Mouse (Mus musculus) limb, embryonic 10.5 days (tissue): ENCODE data around the gene 1700088E04Rik. TPM values are rescaled to one million over a fixed set of nuclear protein-coding genes. Genes with fewer than 3 reads are reported as not detected.

Experiments
- DNase-seq: peaks from one replicate; pipeline ENCODE4 v3.0.0-alpha.2; 2017; ENCODE audit warnings: low spot score
- H3K27ac ChIP-seq: fragments of 300-500 bp; sonication (generic); 2 replicates; pipeline ENCODE4 v1.5.1; 2016; ENCODE audit warnings: mild to moderate bottlenecking
- H3K27me3 ChIP-seq: fragments of 300-500 bp; sonication (generic); 2 replicates; pipeline ENCODE4 v1.6.1; 2016; ENCODE audit warnings: low read depth, mild to moderate bottlenecking; ENCODE audit not compliant: poor library complexity, severe bottlenecking
- H3K36me3 ChIP-seq: fragments of 300-500 bp; sonication (generic); 2 replicates; pipeline ENCODE4 v1.6.1; 2016; ENCODE audit warnings: mild to moderate bottlenecking, moderate library complexity
- H3K4me1 ChIP-seq: fragments of 300-500 bp; sonication (generic); 2 replicates; pipeline ENCODE4 v1.6.1; 2016
- H3K4me3 ChIP-seq: fragments of 300-500 bp; sonication (generic); 2 replicates; pipeline ENCODE4 v1.5.1; 2016; ENCODE audit warnings: mild to moderate bottlenecking, moderate library complexity
- H3K9me3 ChIP-seq: fragments of 300-500 bp; sonication (generic); replicated peaks from 2 replicates; pipeline ENCODE4 v1.6.1; 2016; ENCODE audit warnings: mild to moderate bottlenecking
- WGBS: fragments of 180-500 bp; shearing (Covaris S2); methylation state at CpG from one replicate; pipeline ENCODE4 v1.1.7; 2016; 5-methylcytosine and 5-hydroxymethylcytosine counted together
- polyA plus RNA-seq: library from polyadenylated mRNA; unstranded; fragments of >200 nt; fragmentation: Nextera tagmentation; extraction: Ambion mirVana; gene quantifications from 2 replicates; pipeline ENCODE4 v1.2.1, GENCODE M21; 2016

Gene 1700088E04Rik
- polyA plus RNA-seq, 1 experiment from 2014 or later: 5.7 TPM

- no peaks in the 10 kb centered on the region for H3K9me3 ChIP-seq
- WGBS: 82% methylated on average over 7 of the region's 7 CpGs
- no peak overlapping the region for H3K27ac ChIP-seq
- H3K4me1 ChIP-seq: peaks cover 11% of the 10 kb centered on the region; the same call in 1 of the 2 replicates
- H3K27me3 ChIP-seq: no peaks in the 10 kb centered on the region
- DNase-seq: no peak
- H3K36me3 ChIP-seq: peaks cover 82% of the 10 kb centered on the region
- no peak overlapping the region for H3K4me3 ChIP-seq
Observed at GRCm38 (mm10) chr15:79093083-79093839, 47.8 kb downstream of the 1700088E04Rik start.

- Histone ChIP-seq H3K36me3 (peaks cover 90% of the 10 kb centered on the region), H3K27me3 (no peaks in the 10 kb centered on the region), H3K4me3 (no peak overlapping the region), H3K27ac (no peak overlapping the region), H3K4me1 (peaks cover 1% of the 10 kb centered on the region; the same call in 1 of the 2 replicates), H3K9me3 (no peaks in the 10 kb centered on the region)
- WGBS: 92% methylated on average over 6 of the region's 6 CpGs
- no peak for DNase-seq
Observed at GRCm38 (mm10) chr15:79092284-79092683, 48.8 kb downstream of the 1700088E04Rik start.

- Histone ChIP-seq H3K4me3 (no peak overlapping the region), H3K4me1 (peaks cover 15% of the 10 kb centered on the region), H3K27me3 (no peaks in the 10 kb centered on the region), H3K9me3 (no peaks in the 10 kb centered on the region), H3K36me3 (peaks cover 89% of the 10 kb centered on the region), H3K27ac (no peak overlapping the region)
- DNase-seq: no peak
- whole genome bisulfite sequencing: 97% methylated on average over 7 of the region's 7 CpGs
Observed at GRCm38 (mm10) chr15:79079567-79079966, 61.5 kb downstream of the 1700088E04Rik start.

Other genes with a start within 250 kb of the 1700088E04Rik start
- gene Gm49510, start 241.6 kb downstream of the 1700088E04Rik start, polyA plus RNA-seq: 0.13 and 0.51 TPM in 2 replicates
- gene Sh3bp1, start 241.5 kb downstream of the 1700088E04Rik start, polyA plus RNA-seq: 51.1 and 51.2 TPM in 2 replicates
- 37.1 and 40.8 TPM in 2 replicates for gene Pdxp, start 227.3 kb downstream of the 1700088E04Rik start, polyA plus RNA-seq
- 292 and 458 TPM in 2 replicates for gene Lgals1, start 214.5 kb downstream of the 1700088E04Rik start, polyA plus RNA-seq
- gene Nol12, start 206.3 kb downstream of the 1700088E04Rik start, polyA plus RNA-seq: 70.6 and 84.9 TPM in 2 replicates
- gene Triobp, start 193.5 kb downstream of the 1700088E04Rik start, polyA plus RNA-seq: 47.9 and 54.6 TPM in 2 replicates
- gene H1f0, start 112.8 kb downstream of the 1700088E04Rik start, polyA plus RNA-seq: 330 and 448 TPM in 2 replicates
- gene Galr3, start 99.4 kb downstream of the 1700088E04Rik start, polyA plus RNA-seq: 0.13 TPM in 1 of 2 replicates, not detected in the other
- 73.8 and 77.9 TPM in 2 replicates for gene Ankrd54, start 78.4 kb downstream of the 1700088E04Rik start, polyA plus RNA-seq
- gene Eif3l, start 66.1 kb downstream of the 1700088E04Rik start, polyA plus RNA-seq: 278 and 295 TPM in 2 replicates
- 6.8 and 9.7 TPM in 2 replicates for gene Micall1, start 32.4 kb downstream of the 1700088E04Rik start, polyA plus RNA-seq
- gene Polr2f, start 244 bp downstream of the 1700088E04Rik start, polyA plus RNA-seq: 351 and 426 TPM in 2 replicates
- gene Sox10, start 24.0 kb upstream of the 1700088E04Rik start, polyA plus RNA-seq: 0.75 and 1.8 TPM in 2 replicates
- gene Pick1, start 87.9 kb upstream of the 1700088E04Rik start, polyA plus RNA-seq: 38.3 and 52.5 TPM in 2 replicates
- 0.11 and 0.48 TPM in 2 replicates for gene Gm49486, start 88.1 kb upstream of the 1700088E04Rik start, polyA plus RNA-seq
- gene Slc16a8, start 113.5 kb upstream of the 1700088E04Rik start, polyA plus RNA-seq: 0.16 TPM in 1 of 2 replicates, not detected in the other
- 2.6 and 3.1 TPM in 2 replicates for gene Baiap2l2, start 144.3 kb upstream of the 1700088E04Rik start, polyA plus RNA-seq
- 17.0 and 18.2 TPM in 2 replicates for gene Pla2g6, start 187.1 kb upstream of the 1700088E04Rik start, polyA plus RNA-seq
- gene Maff, start 205.4 kb upstream of the 1700088E04Rik start, polyA plus RNA-seq: 1.2 and 1.5 TPM in 2 replicates